Mouse (Mus musculus) cerebellum, adult 2 months (tissue): ENCODE data around the gene Cep350.

ENCODE experiments used
- CTCF ChIP-seq: fragments of 200-500 bp; IDR thresholded peaks from 2 replicates; pipeline ENCODE4 v1.5.1; 2011; ENCODE audit warnings: low read depth, mild to moderate bottlenecking, control low read depth, low read length, moderate library complexity, borderline replicate concordance; ENCODE audit not compliant: insufficient read depth
- POLR2A ChIP-seq: fragments of 200-500 bp; IDR thresholded peaks from 2 replicates; pipeline ENCODE4 v1.6.1; 2011; ENCODE audit warnings: low read length, control low read depth, borderline replicate concordance; ENCODE audit not compliant: insufficient read depth

- TF ChIP-seq CTCF (no peak), POLR2A (no peak)
Observed at GRCm38 (mm10) chr1:155827703-155828295, 145.3 kb downstream of the Cep350 start.
